Mouse (Mus musculus): ENCODE measurements around the gene Dcp1b. TPM values are rescaled to one million over a fixed set of nuclear protein-coding genes. Genes with fewer than 3 reads are reported as not detected.

Gene Dcp1b
- polyA plus RNA-seq, 1 experiment from 2014 or later = 11.1 TPM

GRCm38 (mm10) chr6:119139561-119139960, 35.5 kb upstream of the Dcp1b start:
- DNase-seq (ENCODE audit: low spot score) = no peak

GRCm38 (mm10) chr6:119145109-119145508, 29.9 kb upstream of the Dcp1b start:
- Histone ChIP-seq H3K4me1 (replicated peaks; ENCODE audit: control insufficient read depth, insufficient read depth, low read length) (no peaks in the 10 kb centered on the region), H3K9me3 (ENCODE audit: control insufficient read depth, low read length) (no peaks in the 10 kb centered on the region), H3K27me3 (replicated peaks; ENCODE audit: control insufficient read depth, insufficient read depth, low read length) (no peaks in the 10 kb centered on the region), H3K36me3 (ENCODE audit: control insufficient read depth, insufficient read depth, low read length) (no peaks in the 10 kb centered on the region), H3K27ac (ENCODE audit: low read depth) (no peak overlapping the region), H3K4me2 (ENCODE audit: low read length) (no peak overlapping the region), H3K9ac (ENCODE audit: low read length) (no peak overlapping the region), H3K4me3 (ENCODE audit: low read depth, low read length) (no peak overlapping the region)
- DNase-seq (ENCODE audit: low spot score) (no peak), ATAC-seq (replicated peaks; ENCODE audit: low FRiP score, low TSS enrichment, low read depth) (no peak)
- WGBS = 14% methylated on average over 4 of the region's 4 CpGs

More at GRCm38 (mm10) chr6:119139561-119139960, 35.5 kb upstream of the Dcp1b start:
- Histone ChIP-seq H3K4me3 (ENCODE audit: low read depth, low read length) (no peak overlapping the region), H3K9me3 (ENCODE audit: control insufficient read depth, low read length) (no peaks in the 10 kb centered on the region), H3K36me3 (ENCODE audit: control insufficient read depth, insufficient read depth, low read length) (no peaks in the 10 kb centered on the region), H3K4me2 (ENCODE audit: low read length) (no peak overlapping the region), H3K27ac (ENCODE audit: low read depth) (no peak overlapping the region), H3K4me1 (replicated peaks; ENCODE audit: control insufficient read depth, insufficient read depth, low read length) (no peaks in the 10 kb centered on the region), H3K27me3 (replicated peaks; ENCODE audit: control insufficient read depth, insufficient read depth, low read length) (no peaks in the 10 kb centered on the region), H3K9ac (ENCODE audit: low read length) (no peak overlapping the region)
- no peak for ATAC-seq (replicated peaks; ENCODE audit: low FRiP score, low TSS enrichment, low read depth)
- WGBS = 18% methylated on average over 7 of the region's 7 CpGs

GRCm38 (mm10) chr6:119165677-119166076, 9.4 kb upstream of the Dcp1b start:
- Histone ChIP-seq H3K9ac (ENCODE audit: low read length) (no peak overlapping the region), H3K4me2 (ENCODE audit: low read length) (no peak overlapping the region), H3K27me3 (replicated peaks; ENCODE audit: control insufficient read depth, insufficient read depth, low read length) (no peaks in the 10 kb centered on the region), H3K27ac (ENCODE audit: low read depth) (no peak overlapping the region), H3K4me1 (replicated peaks; ENCODE audit: control insufficient read depth, insufficient read depth, low read length) (no peaks in the 10 kb centered on the region), H3K36me3 (ENCODE audit: control insufficient read depth, insufficient read depth, low read length) (no peaks in the 10 kb centered on the region), H3K4me3 (ENCODE audit: low read depth, low read length) (no peak overlapping the region), H3K9me3 (ENCODE audit: control insufficient read depth, low read length) (no peaks in the 10 kb centered on the region)
- DNase-seq (ENCODE audit: low spot score) (no peak), ATAC-seq (replicated peaks; ENCODE audit: low FRiP score, low TSS enrichment, low read depth) (no peak)

DNA sequence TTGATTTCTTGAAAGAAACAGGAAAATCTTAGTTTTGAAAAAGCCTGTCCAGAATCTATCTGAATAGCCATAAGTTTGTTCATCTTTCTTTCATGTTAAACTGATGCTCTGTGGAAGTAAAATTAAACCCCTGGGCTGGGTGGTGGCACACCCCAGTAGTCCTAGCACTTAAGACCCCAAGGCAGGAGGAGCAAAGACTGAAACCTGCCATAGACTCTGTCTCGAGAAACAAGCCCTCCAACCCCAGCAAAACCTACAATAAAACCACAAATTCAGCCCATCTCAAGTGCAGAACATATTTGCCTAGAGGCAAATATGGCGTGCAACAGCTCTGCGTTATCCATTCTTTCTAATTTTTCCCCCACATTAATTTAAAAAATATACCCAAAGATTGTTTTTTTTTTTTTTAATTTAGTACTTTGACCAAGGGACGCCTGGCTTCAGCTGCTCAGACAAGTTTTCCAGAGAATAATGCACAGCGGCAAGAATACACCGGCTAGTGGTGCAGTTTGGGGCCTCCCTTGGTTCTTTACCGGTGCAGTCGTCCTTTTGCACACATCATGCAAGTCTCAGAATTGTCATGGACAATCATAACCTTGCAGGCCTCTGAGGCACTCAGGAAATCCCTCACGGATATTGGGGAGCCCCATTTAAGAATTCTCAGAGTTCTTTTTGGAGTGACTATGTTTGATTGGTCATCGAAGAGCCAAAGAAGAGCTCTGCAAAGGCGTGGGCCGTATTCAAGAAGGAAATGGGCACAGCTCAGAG, 562 bp upstream of the Dcp1b start:
- Histone ChIP-seq H3K4me3 (ENCODE audit: low read depth, low read length) (peak overlapping the region; percentile 89), H3K4me2 (ENCODE audit: low read length) (peak overlapping the region; percentile 40), H3K9me3 (ENCODE audit: control insufficient read depth, low read length) (no peaks in the 10 kb centered on the region), H3K9ac (ENCODE audit: low read length) (no peak overlapping the region), H3K27ac (ENCODE audit: low read depth) (peak overlapping the region; percentile 87; the same call in 1 of the 2 replicates), H3K36me3 (ENCODE audit: control insufficient read depth, insufficient read depth, low read length) (no peaks in the 10 kb centered on the region), H3K4me1 (replicated peaks; ENCODE audit: control insufficient read depth, insufficient read depth, low read length) (peaks cover 5% of the 10 kb centered on the region; the same call in 1 of the 2 replicates), H3K27me3 (replicated peaks; ENCODE audit: control insufficient read depth, insufficient read depth, low read length) (no peaks in the 10 kb centered on the region)
- no peak for ATAC-seq (replicated peaks; ENCODE audit: low FRiP score, low TSS enrichment, low read depth)
- no peak for DNase-seq (ENCODE audit: low spot score)
- WGBS = 54% methylated on average over 12 of the region's 12 CpGs

GRCm38 (mm10) chr6:119176103-119176502, 1.1 kb downstream of the Dcp1b start:
- ATAC-seq (replicated peaks; ENCODE audit: low FRiP score, low TSS enrichment, low read depth) (no peak), DNase-seq (ENCODE audit: low spot score) (no peak)
- no peaks in the 10 kb centered on the region for H3K27me3 ChIP-seq (replicated peaks; ENCODE audit: control insufficient read depth, insufficient read depth, low read length)
- WGBS = 71% methylated on average over 7 of the region's 7 CpGs
- no peak overlapping the region for H3K27ac ChIP-seq (ENCODE audit: low read depth)
- no peaks in the 10 kb centered on the region for H3K9me3 ChIP-seq (ENCODE audit: control insufficient read depth, low read length)
- H3K4me1 ChIP-seq (replicated peaks; ENCODE audit: control insufficient read depth, insufficient read depth, low read length) = peaks cover 5% of the 10 kb centered on the region; the same call in 1 of the 2 replicates
- no peak overlapping the region for H3K9ac ChIP-seq (ENCODE audit: low read length)
- H3K36me3 ChIP-seq (ENCODE audit: control insufficient read depth, insufficient read depth, low read length) = no peaks in the 10 kb centered on the region
- H3K4me3 ChIP-seq (ENCODE audit: low read depth, low read length) = peak overlapping the region; percentile 89
- H3K4me2 ChIP-seq (ENCODE audit: low read length) = peak overlapping the region; percentile 64

DNA sequence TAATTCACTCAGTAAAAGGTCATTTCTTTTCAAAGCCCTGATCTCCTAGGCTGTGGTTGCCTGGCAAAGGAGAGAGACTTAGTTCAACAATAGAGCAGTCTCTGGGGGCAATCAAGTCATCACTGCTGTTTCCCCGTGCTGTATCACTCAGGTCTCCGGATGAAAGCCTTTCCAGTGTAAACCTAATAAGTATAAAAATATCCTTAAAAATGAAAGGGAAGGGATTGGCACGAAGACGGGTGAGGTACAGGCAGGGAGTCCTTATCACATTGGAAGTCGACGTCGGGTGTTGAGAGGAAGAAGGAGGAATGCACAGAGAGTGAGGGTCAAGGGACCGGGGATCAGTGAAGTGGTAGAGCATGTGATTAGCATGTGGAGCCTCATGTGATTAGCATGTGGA, 2.0 kb downstream of the Dcp1b start:
- Histone ChIP-seq H3K4me1 (replicated peaks; ENCODE audit: control insufficient read depth, insufficient read depth, low read length) (peaks cover 5% of the 10 kb centered on the region; the same call in 1 of the 2 replicates), H3K4me2 (ENCODE audit: low read length) (no peak overlapping the region), H3K9me3 (ENCODE audit: control insufficient read depth, low read length) (no peaks in the 10 kb centered on the region), H3K9ac (ENCODE audit: low read length) (no peak overlapping the region), H3K27ac (ENCODE audit: low read depth) (no peak overlapping the region), H3K36me3 (ENCODE audit: control insufficient read depth, insufficient read depth, low read length) (no peaks in the 10 kb centered on the region), H3K4me3 (ENCODE audit: low read depth, low read length) (no peak overlapping the region), H3K27me3 (replicated peaks; ENCODE audit: control insufficient read depth, insufficient read depth, low read length) (no peaks in the 10 kb centered on the region)
- ATAC-seq (replicated peaks; ENCODE audit: low FRiP score, low TSS enrichment, low read depth) (no peak), DNase-seq (ENCODE audit: low spot score) (peak; percentile 49)
- WGBS = 66% methylated on average over 8 of the region's 8 CpGs

DNA sequence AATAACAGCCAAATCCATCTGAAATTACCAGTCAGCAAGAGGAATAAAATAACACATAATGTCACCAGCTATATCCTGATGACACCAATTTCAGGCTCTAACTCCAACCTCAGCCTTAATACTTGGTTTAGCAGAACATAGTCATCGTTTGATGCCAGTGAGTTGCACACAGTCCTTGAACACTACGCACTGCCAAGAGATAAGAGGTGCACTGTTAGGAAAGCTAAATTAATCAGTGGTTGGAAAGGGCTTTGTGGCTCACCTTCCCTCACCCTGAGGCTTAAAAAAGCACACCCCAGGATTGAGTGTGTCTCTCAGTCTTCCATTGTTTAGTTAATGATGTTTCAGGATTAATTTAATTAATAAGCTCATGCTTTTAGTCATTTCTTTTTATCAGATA, 5.1 kb downstream of the Dcp1b start:
- DNase-seq (ENCODE audit: low spot score) (peak; percentile 15), ATAC-seq (replicated peaks; ENCODE audit: low FRiP score, low TSS enrichment, low read depth) (no peak)
- Histone ChIP-seq H3K27me3 (replicated peaks; ENCODE audit: control insufficient read depth, insufficient read depth, low read length) (no peaks in the 10 kb centered on the region), H3K4me2 (ENCODE audit: low read length) (no peak overlapping the region), H3K27ac (ENCODE audit: low read depth) (no peak overlapping the region), H3K4me1 (replicated peaks; ENCODE audit: control insufficient read depth, insufficient read depth, low read length) (peaks cover 5% of the 10 kb centered on the region; the same call in 1 of the 2 replicates), H3K9me3 (ENCODE audit: control insufficient read depth, low read length) (no peaks in the 10 kb centered on the region), H3K36me3 (ENCODE audit: control insufficient read depth, insufficient read depth, low read length) (peaks cover 8% of the 10 kb centered on the region), H3K4me3 (ENCODE audit: low read depth, low read length) (no peak overlapping the region), H3K9ac (ENCODE audit: low read length) (no peak overlapping the region)
- WGBS = 89% methylated on average over 2 of the region's 2 CpGs

GRCm38 (mm10) chr6:119182211-119182610, 7.2 kb downstream of the Dcp1b start:
- Histone ChIP-seq H3K9ac (ENCODE audit: low read length) (no peak overlapping the region), H3K27me3 (replicated peaks; ENCODE audit: control insufficient read depth, insufficient read depth, low read length) (no peaks in the 10 kb centered on the region), H3K36me3 (ENCODE audit: control insufficient read depth, insufficient read depth, low read length) (peaks cover 8% of the 10 kb centered on the region), H3K4me2 (ENCODE audit: low read length) (no peak overlapping the region), H3K4me3 (ENCODE audit: low read depth, low read length) (no peak overlapping the region), H3K9me3 (ENCODE audit: control insufficient read depth, low read length) (no peaks in the 10 kb centered on the region), H3K4me1 (replicated peaks; ENCODE audit: control insufficient read depth, insufficient read depth, low read length) (no peaks in the 10 kb centered on the region), H3K27ac (ENCODE audit: low read depth) (no peak overlapping the region)
- 74% methylated on average over 9 of the region's 9 CpGs for WGBS
- no peak for ATAC-seq (replicated peaks; ENCODE audit: low FRiP score, low TSS enrichment, low read depth)
- no peak for DNase-seq (ENCODE audit: low spot score)

GRCm38 (mm10) chr6:119183781-119184180, 8.7 kb downstream of the Dcp1b start:
- Histone ChIP-seq H3K4me3 (ENCODE audit: low read depth, low read length) (no peak overlapping the region), H3K9me3 (ENCODE audit: control insufficient read depth, low read length) (no peaks in the 10 kb centered on the region), H3K4me1 (replicated peaks; ENCODE audit: control insufficient read depth, insufficient read depth, low read length) (no peaks in the 10 kb centered on the region), H3K9ac (ENCODE audit: low read length) (no peak overlapping the region), H3K4me2 (ENCODE audit: low read length) (no peak overlapping the region), H3K27me3 (replicated peaks; ENCODE audit: control insufficient read depth, insufficient read depth, low read length) (no peaks in the 10 kb centered on the region), H3K27ac (ENCODE audit: low read depth) (no peak overlapping the region), H3K36me3 (ENCODE audit: control insufficient read depth, insufficient read depth, low read length) (peaks cover 8% of the 10 kb centered on the region)
- DNase-seq (ENCODE audit: low spot score) (no peak), ATAC-seq (replicated peaks; ENCODE audit: low FRiP score, low TSS enrichment, low read depth) (no peak)
- 63% methylated on average over 3 of the region's 3 CpGs for WGBS

Measured in intestine, embryonic 14.5 days (tissue).